8 mouse cellular contexts compared by ENCODE assay signal in the genomic region with DNA sequence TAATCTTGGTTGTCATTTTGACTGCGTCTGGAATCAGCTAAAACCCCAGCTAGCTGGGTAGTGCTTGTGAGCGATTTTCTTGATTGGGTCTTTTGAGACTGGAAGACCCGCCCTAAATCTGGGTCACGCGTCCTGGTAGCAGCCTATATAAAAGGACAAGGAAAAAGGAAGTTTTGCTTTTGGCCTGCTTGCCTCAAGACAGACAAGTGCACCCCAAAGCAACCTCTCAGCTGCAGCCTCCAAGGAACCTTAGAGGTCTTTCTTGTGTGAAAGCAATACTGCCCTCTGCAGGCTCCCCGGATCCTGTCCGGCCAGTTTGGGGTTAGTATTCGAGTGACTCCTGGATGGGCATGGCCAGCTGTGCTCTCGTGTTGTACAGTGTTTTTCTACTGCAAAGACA. TPM values are rescaled to one million over a fixed set of nuclear protein-coding genes. Genes with fewer than 3 reads are reported as not detected.
A peak's percentile ranks its signal among the peaks of the same experiment; 100 is the strongest.
DNase-seq lines count a peak whose midpoint lies in the region; ATAC-seq and TF ChIP-seq lines count a peak whose summit lies in the region.

No protein-coding gene starts in this region.

- peak; percentile 92 for DNase-seq in CD4-positive, CD25-positive, alpha-beta regulatory T cell, adult 2 months (ENCODE audit: low read depth, low spot score)
- DNase-seq in kidney, postnatal 0 days (ENCODE audit: low spot score) = peak; percentile 86
- peak; percentile 82 for DNase-seq in liver, adult 2 months (ENCODE audit: extremely low read depth, low read depth, low spot score)
- DNase-seq in splenic B cell, adult 2 months (ENCODE audit: low read depth, low spot score) = peak; percentile 95

- peaks cover 24% of the 10 kb centered on the region; the same call in 1 of the 2 replicates for H3K79me2 ChIP-seq in liver, adult 2 months (ENCODE audit: control insufficient read depth, insufficient read depth, low read length)

- no peaks in the 10 kb centered on the region for H3K9me3 ChIP-seq in heart, embryonic 13.5 days
- no peaks in the 10 kb centered on the region for H3K9me3 ChIP-seq in kidney, postnatal 0 days (replicated peaks; ENCODE audit: low read length)

- peak; percentile 77 for ATAC-seq in erythroid progenitor cell, adult 5-6 weeks (replicated peaks; ENCODE audit: low FRiP score, poor library complexity, severe bottlenecking)
- ATAC-seq in heart, embryonic 13.5 days (ENCODE audit: extremely low read depth, insufficient number of reproducible peaks, low FRiP score, low TSS enrichment) = peak; percentile 54; the same call in 1 of the 2 replicates
- peak; percentile 33; the same call in 1 of the 2 replicates for ATAC-seq in kidney, postnatal 0 days (replicated peaks; ENCODE audit: low FRiP score, low read depth)
- peak; percentile 92 for ATAC-seq in monocyte, adult 5-6 weeks (replicated peaks; ENCODE audit: insufficient number of reproducible peaks, low FRiP score, low TSS enrichment, poor library complexity, severe bottlenecking)

- 10% methylated on average over 9 of the region's 9 CpGs for WGBS in heart, embryonic 13.5 days
- WGBS in kidney, postnatal 0 days = 16% methylated on average over 9 of the region's 9 CpGs
- under 1% methylated on average over 9 of the region's 9 CpGs for WGBS in liver, adult 2 months

- no peaks in the 10 kb centered on the region for H3K27me3 ChIP-seq in heart, embryonic 13.5 days (replicated peaks)
- H3K27me3 ChIP-seq in kidney, postnatal 0 days (ENCODE audit: insufficient read depth, low read length) = no peaks in the 10 kb centered on the region
- no peaks in the 10 kb centered on the region for H3K27me3 ChIP-seq in liver, adult 2 months (ENCODE audit: control insufficient read depth, insufficient read depth, low read length)
- no peaks in the 10 kb centered on the region for H3K27me3 ChIP-seq in splenic B cell, adult 2 months (ENCODE audit: control insufficient read depth, insufficient read depth, low read length, poor library complexity, severe bottlenecking)

- peaks cover 2% of the 10 kb centered on the region; the same call in 1 of the 2 replicates for H3K4me1 ChIP-seq in brown adipose tissue, adult 24 weeks (ENCODE audit: control insufficient read depth, insufficient read depth, insufficient read length, low read length)
- H3K4me1 ChIP-seq in heart, embryonic 13.5 days = peaks cover 16% of the 10 kb centered on the region
- H3K4me1 ChIP-seq in kidney, postnatal 0 days (replicated peaks; ENCODE audit: insufficient read depth, low read length) = no peaks in the 10 kb centered on the region
- peaks cover 10% of the 10 kb centered on the region for H3K4me1 ChIP-seq in liver, adult 2 months (ENCODE audit: control insufficient read depth, insufficient read depth, low read length)

- 0 out of 2 replicates have a peak, but pooled peaks have one; percentile 18 for TF ChIP-seq POLR2A in liver, adult 2 months (IDR thresholded peaks at IDR 0.05; ENCODE audit: extremely low read depth, insufficient read depth, low read length)

- peaks cover 27% of the 10 kb centered on the region for H3K36me3 ChIP-seq in heart, embryonic 13.5 days
- H3K36me3 ChIP-seq in kidney, postnatal 0 days (ENCODE audit: insufficient read depth, low read length) = 0 out of 2 replicates have a peak, but pooled peaks cover 2% of the 10 kb centered on the region
- H3K36me3 ChIP-seq in liver, adult 2 months (ENCODE audit: control insufficient read depth, insufficient read depth, low read length) = peaks cover 24% of the 10 kb centered on the region; the same call in 1 of the 2 replicates
- peaks cover 18% of the 10 kb centered on the region for H3K36me3 ChIP-seq in splenic B cell, adult 2 months (ENCODE audit: control insufficient read depth, insufficient read depth, low read length, poor library complexity, severe bottlenecking)

- peak; percentile 75 for TF ChIP-seq CTCF in kidney, postnatal 0 days (IDR thresholded peaks at IDR 0.05; ENCODE audit: low read depth)
- TF ChIP-seq CTCF in liver, adult 2 months (IDR thresholded peaks at IDR 0.05; ENCODE audit: low read depth, low read length) = peak; percentile 84

- H3K9ac ChIP-seq in heart, embryonic 13.5 days = peak overlapping the region; percentile 87; the same call in 1 of the 2 replicates
- 0 out of 2 replicates have a peak overlapping the region, but pooled peaks have one; percentile 75 for H3K9ac ChIP-seq in kidney, postnatal 0 days (ENCODE audit: low read depth, low read length)
- peak overlapping the region; percentile 89 for H3K9ac ChIP-seq in liver, adult 2 months (ENCODE audit: low read depth, low read length)

- H3K4me3 ChIP-seq in brown adipose tissue, adult 24 weeks (ENCODE audit: insufficient read depth, low read depth, low read length) = peak overlapping the region; percentile 92
- peak overlapping the region; percentile 79 for H3K4me3 ChIP-seq in heart, embryonic 13.5 days
- H3K4me3 ChIP-seq in kidney, postnatal 0 days (replicated peaks; ENCODE audit: low read depth, low read length) = peak overlapping the region; percentile 84
- H3K4me3 ChIP-seq in liver, adult 2 months (ENCODE audit: insufficient read depth, low read depth, low read length) = peak overlapping the region; percentile 67

- H3K4me2 ChIP-seq in heart, embryonic 13.5 days = peak overlapping the region; percentile 89
- peak overlapping the region; percentile 90 for H3K4me2 ChIP-seq in kidney, postnatal 0 days (ENCODE audit: low read length)

- H3K27ac ChIP-seq in brown adipose tissue, adult 24 weeks (replicated peaks; ENCODE audit: low read depth, low read length) = peak overlapping the region; percentile 80
- no peak overlapping the region for H3K27ac ChIP-seq in heart, embryonic 13.5 days (replicated peaks)
- H3K27ac ChIP-seq in kidney, postnatal 0 days = peak overlapping the region; percentile 75; the same call in 1 of the 2 replicates
- peak overlapping the region; percentile 87 for H3K27ac ChIP-seq in liver, adult 2 months (replicated peaks; ENCODE audit: insufficient read depth, low read depth, low read length)

RNA-seq across cellular contexts. Expression of a gene that starts 0.7 kb away (rescaled TPM):
- polyA plus RNA-seq in brown adipose tissue, adult 24 weeks (2012; ENCODE audit: insufficient read depth, insufficient read length, missing spikeins) = 6.1 and 6.3 TPM in 2 replicates
- 15.9 and 20.5 TPM in 2 replicates for total RNA-seq in erythroid progenitor cell, adult 5-6 weeks (2015; ENCODE audit: low replicate concordance)
- total RNA-seq in erythroid progenitor cell, adult 5-6 weeks (2017; ENCODE audit: low replicate concordance) = 19.8 and 21.4 TPM in 2 replicates
- 4.5 and 4.6 TPM in 2 replicates for polyA plus RNA-seq in heart, embryonic 13.5 days (2015; fragmentation: Nextera tagmentation; extraction: Ambion mirVana)
- 4.4 and 4.8 TPM in 2 replicates for polyA plus RNA-seq in kidney, postnatal 0 days (2015; fragmentation: Nextera tagmentation; extraction: Ambion mirVana)
- total RNA-seq in liver, adult 2 months (2014; rRNA removed) = 26.0 and 31.6 TPM in 2 replicates
- 11.2 and 12.2 TPM in 2 replicates for polyA plus RNA-seq in liver, adult 2 months (2012; rRNA removed)
- total RNA-seq in monocyte, adult 5-6 weeks (2017) = 29.2 to 67.2 TPM (median 45.3 TPM) in 3 replicates

RNA-seq across cellular contexts. Expression of a gene that starts 1.4 kb away (rescaled TPM):
- 11.6 and 15.7 TPM in 2 replicates for polyA plus RNA-seq in brown adipose tissue, adult 24 weeks (2012; ENCODE audit: insufficient read depth, insufficient read length, missing spikeins)
- total RNA-seq in erythroid progenitor cell, adult 5-6 weeks (2015; ENCODE audit: low replicate concordance) = 30.6 and 35.0 TPM in 2 replicates
- 41.1 and 48.7 TPM in 2 replicates for total RNA-seq in erythroid progenitor cell, adult 5-6 weeks (2017; ENCODE audit: low replicate concordance)
- 6.7 and 6.9 TPM in 2 replicates for polyA plus RNA-seq in heart, embryonic 13.5 days (2015; fragmentation: Nextera tagmentation; extraction: Ambion mirVana)
- polyA plus RNA-seq in kidney, postnatal 0 days (2015; fragmentation: Nextera tagmentation; extraction: Ambion mirVana) = 10.7 and 11.3 TPM in 2 replicates
- total RNA-seq in liver, adult 2 months (2014; rRNA removed) = 36.0 and 63.5 TPM in 2 replicates
- 11.9 and 13.7 TPM in 2 replicates for polyA plus RNA-seq in liver, adult 2 months (2012; rRNA removed)
- 69.9 to 79.8 TPM (median 70.6 TPM) in 3 replicates for total RNA-seq in monocyte, adult 5-6 weeks (2017)

RNA-seq across cellular contexts. Expression of a gene that starts 38.9 kb away (rescaled TPM):
- polyA plus RNA-seq in brown adipose tissue, adult 24 weeks (2012; ENCODE audit: insufficient read depth, insufficient read length, missing spikeins) = 20.4 and 28.2 TPM in 2 replicates
- total RNA-seq in erythroid progenitor cell, adult 5-6 weeks (2015; ENCODE audit: low replicate concordance) = 80.1 and 99.1 TPM in 2 replicates
- total RNA-seq in erythroid progenitor cell, adult 5-6 weeks (2017; ENCODE audit: low replicate concordance) = 62.0 and 112 TPM in 2 replicates
- 39.8 and 41.4 TPM in 2 replicates for polyA plus RNA-seq in heart, embryonic 13.5 days (2015; fragmentation: Nextera tagmentation; extraction: Ambion mirVana)
- 23.3 and 24.7 TPM in 2 replicates for polyA plus RNA-seq in kidney, postnatal 0 days (2015; fragmentation: Nextera tagmentation; extraction: Ambion mirVana)
- 21.1 and 21.4 TPM in 2 replicates for total RNA-seq in liver, adult 2 months (2014; rRNA removed)
- 5.7 and 6.1 TPM in 2 replicates for polyA plus RNA-seq in liver, adult 2 months (2012; rRNA removed)
- 68.3 to 93.7 TPM (median 75.3 TPM) in 3 replicates for total RNA-seq in monocyte, adult 5-6 weeks (2017)

Comparison
In these comparisons a context has a peak if more than half of its experiments do, and no peak if none do; other contexts are left out.
1. ATAC-seq: peak in every context shown above with its lines; median percentile 92 in monocyte, adult 5-6 weeks; 77 in erythroid progenitor cell, adult 5-6 weeks; 54 in heart, embryonic 13.5 days; 33 in kidney, postnatal 0 days.